Mouse (Mus musculus) C2C12 (cell line): Measurements from ENCODE around the gene Irgq.

ENCODE experiments used
- CEBPB ChIP-seq: IDR thresholded peaks from one replicate; pipeline ENCODE4 v1.6.1; 2011; ENCODE audit warnings: low read depth, mild to moderate bottlenecking, control low read depth, moderate library complexity
- CTCF ChIP-seq: IDR thresholded peaks from one replicate; pipeline ENCODE4 v1.5.1; 2011; ENCODE audit not compliant: control insufficient read depth, insufficient read depth, insufficient read length
- FOSL1 ChIP-seq: IDR thresholded peaks from one replicate; pipeline ENCODE4 v1.8.0; 2011; ENCODE audit warnings: mild to moderate bottlenecking, low read length; ENCODE audit not compliant: poor library complexity, insufficient read depth, severe bottlenecking
- MAX ChIP-seq: IDR thresholded peaks from one replicate; pipeline ENCODE4 v1.6.1; 2011; ENCODE audit warnings: mild to moderate bottlenecking, control low read depth
- MYOG ChIP-seq: IDR thresholded peaks from one replicate; pipeline ENCODE4 v1.6.1; 2011; ENCODE audit not compliant: control insufficient read depth, insufficient read length; ENCODE audit errors: extremely low read depth

DNA sequence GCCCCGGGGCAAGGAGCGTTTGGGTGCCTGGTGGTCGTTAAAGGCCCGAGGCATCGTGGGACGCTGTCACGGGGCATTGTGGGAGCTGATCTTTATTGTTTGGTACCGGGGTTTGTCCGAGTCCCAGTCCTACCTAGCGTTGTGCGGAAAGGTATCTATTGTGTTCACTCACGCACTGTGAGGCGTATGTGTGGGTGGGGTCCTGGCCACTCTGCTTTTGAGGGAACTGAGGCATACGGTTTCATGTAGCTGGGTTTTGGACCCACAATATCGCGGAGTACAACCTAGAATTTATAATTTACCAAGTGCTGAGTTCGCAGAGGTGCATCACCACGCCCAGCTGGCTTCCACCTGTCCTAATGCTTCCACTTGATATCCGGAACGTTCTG, 22.8 kb upstream of the Irgq start:
- TF ChIP-seq CTCF (no peak), CEBPB (no peak), MAX (no peak), MYOG (no peak), FOSL1 (no peak)
